Mouse (Mus musculus): Measurements from ENCODE around the gene Kcnj8. TPM values are rescaled to one million over a fixed set of nuclear protein-coding genes. Genes with fewer than 3 reads are reported as not detected.

Gene Kcnj8
- polyA plus RNA-seq, 1 experiment from 2014 or later, result 35.9 TPM

DNA sequence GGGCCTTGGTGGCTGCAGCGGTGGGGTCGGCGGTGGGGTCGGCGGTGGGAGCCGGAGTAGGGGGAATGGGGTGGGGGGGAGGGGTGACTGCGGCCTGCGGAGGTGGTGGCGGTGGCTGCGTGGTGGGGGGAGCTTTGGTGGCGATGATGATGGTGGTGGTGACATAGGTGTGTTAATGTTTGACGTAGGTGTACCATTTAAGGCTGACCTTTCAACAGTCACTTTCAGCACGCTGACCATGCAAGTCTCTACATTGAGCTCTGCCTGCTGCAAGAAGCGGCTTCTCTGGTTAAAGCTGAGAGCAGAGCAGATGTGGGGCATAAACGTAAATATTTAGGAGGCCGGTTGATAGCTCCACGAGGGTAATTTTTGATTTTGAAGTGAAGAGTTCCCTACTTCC is 39.3 kb downstream of the Kcnj8 start:
- peak; percentile 56; the same call in 1 of the 2 replicates for ATAC-seq (replicated peaks; ENCODE audit: low FRiP score, low read depth)
- Histone ChIP-seq H3K4me1 (replicated peaks; ENCODE audit: insufficient read depth, low read length) (peaks cover 6% of the 10 kb centered on the region; the same call in 1 of the 2 replicates), H3K27ac (0 out of 2 replicates have a peak overlapping the region, but pooled peaks have one; percentile 10), H3K9ac (ENCODE audit: low read depth, low read length) (no peak overlapping the region), H3K9me3 (replicated peaks; ENCODE audit: low read length) (no peaks in the 10 kb centered on the region), H3K4me2 (ENCODE audit: low read length) (no peak overlapping the region), H3K36me3 (ENCODE audit: insufficient read depth, low read length) (no peaks in the 10 kb centered on the region), H3K27me3 (ENCODE audit: insufficient read depth, low read length) (no peaks in the 10 kb centered on the region), H3K4me3 (replicated peaks; ENCODE audit: low read depth, low read length) (no peak overlapping the region)
- TF ChIP-seq CTCF (IDR thresholded peaks at IDR 0.05; ENCODE audit: low read depth), result no peak
- 82% methylated on average over 17 of the region's 17 CpGs for WGBS
- no peak for DNase-seq (ENCODE audit: low spot score)

DNA sequence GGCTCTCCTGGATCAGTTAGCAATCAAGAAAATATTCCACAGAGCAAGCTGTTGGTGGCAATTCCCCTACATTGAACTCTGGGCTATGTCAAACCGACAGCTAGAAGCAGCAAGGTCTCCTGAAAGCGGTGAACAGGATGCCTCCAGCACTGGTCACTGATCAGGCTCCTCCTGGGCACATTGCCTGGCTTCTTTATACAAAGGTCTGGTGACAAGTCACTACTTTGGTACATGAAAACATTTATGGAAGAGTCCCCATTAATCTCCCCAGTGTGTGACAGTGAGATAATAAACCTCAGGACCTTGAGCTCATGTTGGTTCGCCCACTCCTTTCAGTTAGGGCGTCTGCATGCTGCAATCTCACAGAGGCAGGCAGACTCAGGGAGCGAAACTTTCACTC is 41.0 kb downstream of the Kcnj8 start:
- no peaks in the 10 kb centered on the region for H3K9me3 ChIP-seq (replicated peaks; ENCODE audit: low read length)
- H3K36me3 ChIP-seq (ENCODE audit: insufficient read depth, low read length), result no peaks in the 10 kb centered on the region
- H3K27ac ChIP-seq, result no peak overlapping the region
- 36% methylated on average over 5 of the region's 5 CpGs for WGBS
- H3K27me3 ChIP-seq (ENCODE audit: insufficient read depth, low read length), result no peaks in the 10 kb centered on the region
- no peak overlapping the region for H3K4me2 ChIP-seq (ENCODE audit: low read length)
- no peak overlapping the region for H3K4me3 ChIP-seq (replicated peaks; ENCODE audit: low read depth, low read length)
- peaks cover 6% of the 10 kb centered on the region; the same call in 1 of the 2 replicates for H3K4me1 ChIP-seq (replicated peaks; ENCODE audit: insufficient read depth, low read length)
- H3K9ac ChIP-seq (ENCODE audit: low read depth, low read length), result no peak overlapping the region
- ATAC-seq (replicated peaks; ENCODE audit: low FRiP score, low read depth), result no peak
- DNase-seq (ENCODE audit: low spot score), result peak; percentile 61
- no peak for TF ChIP-seq CTCF (IDR thresholded peaks at IDR 0.05; ENCODE audit: low read depth)

DNA sequence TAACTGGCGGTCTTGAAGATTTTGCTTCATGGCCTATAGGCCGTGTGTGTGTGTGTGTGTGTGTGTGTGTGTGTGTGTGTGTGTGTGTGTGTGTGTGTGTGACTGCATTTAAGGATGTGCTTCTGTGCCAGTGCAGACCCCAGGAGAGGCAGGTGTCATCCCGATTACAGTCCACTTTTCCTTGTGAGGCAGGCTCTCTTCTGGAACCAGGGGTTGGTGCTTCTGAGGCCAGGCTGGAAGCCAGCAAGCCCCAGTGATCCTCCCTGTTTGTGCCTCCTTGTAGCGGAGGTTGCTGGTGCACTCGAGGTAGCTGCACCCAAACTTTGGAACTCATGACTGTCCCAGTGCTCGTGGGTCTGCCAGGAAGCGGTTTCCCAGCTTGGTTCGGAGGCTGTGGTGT is 41.7 kb downstream of the Kcnj8 start:
- WGBS, result 88% methylated on average over 8 of the region's 8 CpGs
- H3K4me2 ChIP-seq (ENCODE audit: low read length), result no peak overlapping the region
- DNase-seq (ENCODE audit: low spot score) (no peak), ATAC-seq (replicated peaks; ENCODE audit: low FRiP score, low read depth) (no peak)
- no peaks in the 10 kb centered on the region for H3K27me3 ChIP-seq (ENCODE audit: insufficient read depth, low read length)
- H3K9ac ChIP-seq (ENCODE audit: low read depth, low read length), result no peak overlapping the region
- no peak overlapping the region for H3K4me3 ChIP-seq (replicated peaks; ENCODE audit: low read depth, low read length)
- no peak for TF ChIP-seq CTCF (IDR thresholded peaks at IDR 0.05; ENCODE audit: low read depth)
- no peaks in the 10 kb centered on the region for H3K36me3 ChIP-seq (ENCODE audit: insufficient read depth, low read length)
- H3K4me1 ChIP-seq (replicated peaks; ENCODE audit: insufficient read depth, low read length), result peaks cover 6% of the 10 kb centered on the region; the same call in 1 of the 2 replicates
- H3K27ac ChIP-seq, result no peak overlapping the region
- no peaks in the 10 kb centered on the region for H3K9me3 ChIP-seq (replicated peaks; ENCODE audit: low read length)

DNA sequence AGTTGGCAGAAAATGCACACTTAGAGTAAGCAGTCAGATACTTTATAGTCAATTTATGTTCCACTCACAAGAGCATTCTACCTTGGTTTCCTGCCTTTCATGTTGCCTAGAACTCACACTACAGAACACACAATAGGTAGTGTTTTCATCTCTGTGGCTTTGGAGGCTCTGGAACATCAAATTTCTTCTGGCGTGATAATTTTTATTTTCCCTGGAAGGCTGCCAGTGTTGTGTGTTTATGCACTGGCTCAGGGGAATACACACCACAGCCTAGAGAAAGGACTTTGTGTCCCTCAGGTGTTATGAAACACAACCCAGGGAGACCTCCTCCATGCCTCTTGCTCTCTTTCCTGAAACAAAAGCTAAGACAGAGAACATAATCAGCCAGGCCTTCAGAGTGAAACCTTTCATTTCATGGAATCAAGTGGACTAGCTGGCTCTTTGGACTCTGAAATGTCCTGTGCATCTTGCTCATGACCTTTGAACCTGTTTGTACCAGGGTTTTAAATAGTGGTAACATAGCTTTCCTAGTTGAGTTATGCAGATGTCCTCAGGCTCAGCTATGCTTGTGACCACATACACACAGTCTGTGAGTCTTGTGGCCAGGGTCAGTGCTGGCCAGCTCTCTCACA is 43.4 kb downstream of the Kcnj8 start:
- H3K9me3 ChIP-seq (replicated peaks; ENCODE audit: low read length), result no peaks in the 10 kb centered on the region
- H3K4me2 ChIP-seq (ENCODE audit: low read length), result no peak overlapping the region
- 16% methylated on average over 1 of the region's 1 CpGs for WGBS
- H3K4me3 ChIP-seq (replicated peaks; ENCODE audit: low read depth, low read length), result no peak overlapping the region
- DNase-seq (ENCODE audit: low spot score), result peak; percentile 41
- no peaks in the 10 kb centered on the region for H3K27me3 ChIP-seq (ENCODE audit: insufficient read depth, low read length)
- peaks cover 6% of the 10 kb centered on the region; the same call in 1 of the 2 replicates for H3K4me1 ChIP-seq (replicated peaks; ENCODE audit: insufficient read depth, low read length)
- H3K36me3 ChIP-seq (ENCODE audit: insufficient read depth, low read length), result no peaks in the 10 kb centered on the region
- no peak overlapping the region for H3K9ac ChIP-seq (ENCODE audit: low read depth, low read length)
- H3K27ac ChIP-seq, result peak overlapping the region; percentile 37
- no peak for TF ChIP-seq CTCF (IDR thresholded peaks at IDR 0.05; ENCODE audit: low read depth)
- ATAC-seq (replicated peaks; ENCODE audit: low FRiP score, low read depth), result peak; percentile 40; the same call in 1 of the 2 replicates

DNA sequence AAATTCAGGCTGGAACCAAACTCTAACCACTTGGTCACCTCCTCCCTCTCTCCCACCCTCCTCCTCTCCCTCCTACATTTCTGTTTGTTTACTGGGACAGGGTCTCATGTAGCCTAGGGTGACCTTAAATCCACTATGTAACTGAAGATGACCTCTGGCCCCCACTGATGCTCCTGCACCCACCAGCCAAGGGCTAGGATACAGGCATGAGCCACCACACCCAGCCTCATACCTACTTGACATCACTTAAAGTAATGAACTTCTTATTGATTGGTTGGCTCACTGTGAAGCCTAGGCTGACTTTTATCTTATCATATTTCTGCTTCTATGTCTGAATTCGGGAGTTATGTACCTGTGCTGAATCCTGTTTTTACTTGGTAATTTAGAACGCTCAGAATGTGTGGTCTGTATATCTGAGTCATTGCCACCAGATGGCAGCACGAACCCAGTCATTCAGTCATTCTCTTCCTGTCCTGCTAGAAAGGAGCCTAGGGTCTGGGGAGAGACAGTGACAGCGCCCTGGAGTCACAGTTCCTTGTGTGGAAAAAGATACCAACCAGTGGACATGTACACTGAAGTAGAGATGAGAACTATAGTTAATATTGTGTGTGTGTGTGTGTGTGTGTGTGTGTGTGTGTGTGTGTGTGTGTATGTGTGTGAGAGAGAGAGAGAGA is 46.6 kb downstream of the Kcnj8 start:
- WGBS, result 2% methylated on average over 4 of the region's 4 CpGs
- TF ChIP-seq CTCF (IDR thresholded peaks at IDR 0.05; ENCODE audit: low read depth), result peak; percentile 92

DNA sequence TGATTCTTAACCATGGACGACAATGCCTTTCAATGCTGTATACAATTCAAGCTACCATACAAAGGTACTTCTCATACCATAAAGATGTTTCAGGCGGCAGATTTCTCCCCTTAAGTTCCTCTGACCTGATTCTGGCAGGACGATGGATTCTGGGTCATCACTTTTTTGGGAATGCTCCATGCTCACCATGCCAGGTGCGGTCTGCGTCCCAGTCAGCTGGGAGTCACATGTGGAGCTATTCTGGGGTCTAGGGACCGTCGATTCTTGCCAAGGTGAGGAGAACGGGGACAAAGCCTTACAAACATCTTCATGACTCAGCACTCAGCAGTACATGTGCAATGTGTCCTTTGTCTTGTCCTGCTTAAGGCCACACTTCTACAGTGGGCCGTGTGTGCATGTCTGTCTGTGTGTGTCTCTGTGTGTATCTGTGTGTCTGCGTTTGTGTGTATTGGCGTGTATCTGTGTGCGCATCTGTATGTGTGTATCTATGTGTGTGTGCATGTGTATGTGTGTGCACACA is 49.8 kb downstream of the Kcnj8 start:
- Histone ChIP-seq H3K27ac (no peak overlapping the region), H3K4me1 (replicated peaks; ENCODE audit: insufficient read depth, low read length) (no peaks in the 10 kb centered on the region), H3K27me3 (ENCODE audit: insufficient read depth, low read length) (no peaks in the 10 kb centered on the region), H3K4me2 (ENCODE audit: low read length) (no peak overlapping the region), H3K9ac (ENCODE audit: low read depth, low read length) (no peak overlapping the region), H3K36me3 (ENCODE audit: insufficient read depth, low read length) (no peaks in the 10 kb centered on the region), H3K9me3 (replicated peaks; ENCODE audit: low read length) (no peaks in the 10 kb centered on the region), H3K4me3 (replicated peaks; ENCODE audit: low read depth, low read length) (no peak overlapping the region)
- DNase-seq (ENCODE audit: low spot score) (no peak), ATAC-seq (replicated peaks; ENCODE audit: low FRiP score, low read depth) (no peak)
- 85% methylated on average over 12 of the region's 12 CpGs for whole genome bisulfite sequencing
- no peak for TF ChIP-seq CTCF (IDR thresholded peaks at IDR 0.05; ENCODE audit: low read depth)

More for the DNA sequence above, 46.6 kb downstream of the Kcnj8 start:
- ATAC-seq (replicated peaks; ENCODE audit: low FRiP score, low read depth), result peak; percentile 57; the same call in 1 of the 2 replicates
- no peak overlapping the region for H3K27ac ChIP-seq
- DNase-seq (ENCODE audit: low spot score), result peak; percentile 93
- peaks cover 6% of the 10 kb centered on the region; the same call in 1 of the 2 replicates for H3K4me1 ChIP-seq (replicated peaks; ENCODE audit: insufficient read depth, low read length)
- no peak overlapping the region for H3K4me3 ChIP-seq (replicated peaks; ENCODE audit: low read depth, low read length)
- H3K9ac ChIP-seq (ENCODE audit: low read depth, low read length), result no peak overlapping the region
- H3K36me3 ChIP-seq (ENCODE audit: insufficient read depth, low read length), result no peaks in the 10 kb centered on the region
- H3K4me2 ChIP-seq (ENCODE audit: low read length), result no peak overlapping the region
- no peaks in the 10 kb centered on the region for H3K27me3 ChIP-seq (ENCODE audit: insufficient read depth, low read length)
- H3K9me3 ChIP-seq (replicated peaks; ENCODE audit: low read length), result no peaks in the 10 kb centered on the region
